Mouse (Mus musculus): Measurements from ENCODE around the gene Usp7. TPM values are rescaled to one million over a fixed set of nuclear protein-coding genes. Genes with fewer than 3 reads are reported as not detected.

Usp7 gene
- 35.9 and 38.4 TPM in 2 replicates for polyA plus RNA-seq (2016; fragmentation: Nextera tagmentation; extraction: Ambion mirVana)

DNA sequence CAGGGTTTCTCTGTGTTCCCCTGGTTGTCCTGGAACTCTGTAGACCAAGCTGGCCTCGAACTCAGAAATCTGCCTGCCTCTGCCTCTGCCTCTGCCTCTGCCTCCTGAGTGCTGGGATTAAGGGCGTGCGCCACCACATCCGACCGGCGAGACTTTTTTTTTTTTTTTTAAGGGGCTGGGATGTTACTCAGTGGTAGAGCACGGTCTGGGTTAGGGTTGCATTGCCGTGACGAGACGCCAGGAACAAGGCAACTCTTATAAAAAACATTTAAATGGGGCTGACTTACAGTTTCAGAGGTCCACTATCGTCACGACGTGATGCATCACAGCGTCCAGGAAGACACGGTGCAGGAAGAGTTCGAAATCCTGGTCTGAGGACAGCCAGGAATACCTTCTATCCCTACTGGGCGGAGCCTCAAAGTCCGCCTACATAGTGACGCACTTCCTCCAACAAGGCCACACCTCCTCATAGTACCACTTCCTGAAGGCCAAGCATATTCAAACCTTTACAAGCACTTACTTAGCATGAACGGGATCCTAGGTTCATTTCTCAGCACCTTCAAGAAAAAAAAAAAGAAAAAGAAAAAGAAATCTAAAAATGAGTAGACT is at the start of gene Usp7:
Gene Usp7 (minus strand): TSS at position 360 of the 609 bp plus-strand sequence.
- no peak within 1 kb of the TSS for H3K9ac ChIP-seq (replicated peaks)
- no peaks in the 10 kb centered on the region for H3K36me3 ChIP-seq
- no peaks in the 10 kb centered on the region for H3K4me1 ChIP-seq
- H3K4me3 ChIP-seq = no peak within 1 kb of the TSS
- 96% methylated on average over 20 of the region's 20 CpGs for WGBS
- ATAC-seq (ENCODE audit: low FRiP score, low read depth) = no peak
- H3K4me2 ChIP-seq (replicated peaks) = no peak within 1 kb of the TSS
- H3K27me3 ChIP-seq = no peaks in the 10 kb centered on the region
- H3K27ac ChIP-seq (replicated peaks) = no peak within 1 kb of the TSS
- no peaks in the 10 kb centered on the region for H3K9me3 ChIP-seq

DNA sequence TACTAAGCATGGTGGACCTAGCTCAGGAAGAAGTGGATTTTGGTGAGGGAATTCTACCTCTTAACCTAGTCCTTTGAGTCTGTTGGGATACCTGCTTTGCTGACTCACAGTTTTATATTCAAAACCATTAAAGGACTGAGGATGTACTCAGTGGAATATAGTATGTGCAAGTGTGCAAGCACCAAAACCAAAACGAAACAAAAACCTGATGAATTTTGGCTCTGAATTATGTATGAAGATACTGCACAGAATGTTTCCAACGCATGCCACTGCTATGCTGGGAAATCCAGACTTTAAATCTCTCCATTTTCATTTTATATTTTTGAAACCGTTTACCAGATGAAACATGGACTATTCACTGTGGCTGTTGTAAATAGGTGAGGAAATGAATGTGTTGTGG is 48.4 kb upstream of the Usp7 start:
- no peak for ATAC-seq (ENCODE audit: low FRiP score, low read depth)
- H3K36me3 ChIP-seq = peaks cover 46% of the 10 kb centered on the region
- H3K4me2 ChIP-seq (replicated peaks) = no peak overlapping the region
- no peaks in the 10 kb centered on the region for H3K9me3 ChIP-seq
- H3K9ac ChIP-seq (replicated peaks) = no peak overlapping the region
- no peaks in the 10 kb centered on the region for H3K27me3 ChIP-seq
- WGBS = 92% methylated on average over 3 of the region's 3 CpGs
- H3K4me1 ChIP-seq = no peaks in the 10 kb centered on the region
- no peak overlapping the region for H3K4me3 ChIP-seq
- no peak overlapping the region for H3K27ac ChIP-seq (replicated peaks)

GRCm38 (mm10) chr16:8838921-8839320 is 46.8 kb upstream of the Usp7 start:
- no peak for ATAC-seq (ENCODE audit: low FRiP score, low read depth)
- H3K9ac ChIP-seq (replicated peaks) = no peak overlapping the region
- peaks cover 6% of the 10 kb centered on the region; the same call in 1 of the 2 replicates for H3K4me1 ChIP-seq
- H3K27ac ChIP-seq (replicated peaks) = no peak overlapping the region
- H3K4me2 ChIP-seq (replicated peaks) = no peak overlapping the region
- no peak overlapping the region for H3K4me3 ChIP-seq
- no peaks in the 10 kb centered on the region for H3K27me3 ChIP-seq
- peaks cover 51% of the 10 kb centered on the region for H3K36me3 ChIP-seq
- no peaks in the 10 kb centered on the region for H3K9me3 ChIP-seq

GRCm38 (mm10) chr16:8837595-8837994 is 45.5 kb upstream of the Usp7 start:
- Histone ChIP-seq H3K4me1 (peaks cover 17% of the 10 kb centered on the region), H3K4me3 (no peak overlapping the region), H3K9ac (replicated peaks) (no peak overlapping the region), H3K27me3 (no peaks in the 10 kb centered on the region), H3K27ac (replicated peaks) (no peak overlapping the region), H3K36me3 (peaks cover 49% of the 10 kb centered on the region), H3K9me3 (no peaks in the 10 kb centered on the region), H3K4me2 (replicated peaks) (no peak overlapping the region)
- ATAC-seq (ENCODE audit: low FRiP score, low read depth) = no peak
- 100% methylated on average over 1 of the region's 1 CpGs for whole genome bisulfite sequencing

- Histone ChIP-seq H3K27me3 (no peaks in the 10 kb centered on the region), H3K36me3 (peaks cover 48% of the 10 kb centered on the region), H3K4me2 (replicated peaks) (no peak overlapping the region), H3K4me1 (peaks cover 21% of the 10 kb centered on the region), H3K4me3 (no peak overlapping the region), H3K9ac (replicated peaks) (no peak overlapping the region), H3K27ac (replicated peaks) (no peak overlapping the region), H3K9me3 (no peaks in the 10 kb centered on the region)
- ATAC-seq (ENCODE audit: low FRiP score, low read depth) = no peak
- 100% methylated on average over 1 of the region's 1 CpGs for WGBS
Measured at GRCm38 (mm10) chr16:8836876-8837275, 44.8 kb upstream of the Usp7 start.

GRCm38 (mm10) chr16:8831241-8831640 is 39.1 kb upstream of the Usp7 start:
- H3K9ac ChIP-seq (replicated peaks) = peak overlapping the region; percentile 100
- ATAC-seq (ENCODE audit: low FRiP score, low read depth) = no peak
- 3% methylated on average over 12 of the region's 12 CpGs for WGBS
- peak overlapping the region; percentile 99 for H3K4me3 ChIP-seq
- peaks cover 17% of the 10 kb centered on the region; the same call in 1 of the 2 replicates for H3K36me3 ChIP-seq
- peak overlapping the region; percentile 88 for H3K4me2 ChIP-seq (replicated peaks)
- H3K9me3 ChIP-seq = no peaks in the 10 kb centered on the region
- peak overlapping the region; percentile 97 for H3K27ac ChIP-seq (replicated peaks)
- H3K27me3 ChIP-seq = no peaks in the 10 kb centered on the region
- peaks cover 28% of the 10 kb centered on the region for H3K4me1 ChIP-seq

DNA sequence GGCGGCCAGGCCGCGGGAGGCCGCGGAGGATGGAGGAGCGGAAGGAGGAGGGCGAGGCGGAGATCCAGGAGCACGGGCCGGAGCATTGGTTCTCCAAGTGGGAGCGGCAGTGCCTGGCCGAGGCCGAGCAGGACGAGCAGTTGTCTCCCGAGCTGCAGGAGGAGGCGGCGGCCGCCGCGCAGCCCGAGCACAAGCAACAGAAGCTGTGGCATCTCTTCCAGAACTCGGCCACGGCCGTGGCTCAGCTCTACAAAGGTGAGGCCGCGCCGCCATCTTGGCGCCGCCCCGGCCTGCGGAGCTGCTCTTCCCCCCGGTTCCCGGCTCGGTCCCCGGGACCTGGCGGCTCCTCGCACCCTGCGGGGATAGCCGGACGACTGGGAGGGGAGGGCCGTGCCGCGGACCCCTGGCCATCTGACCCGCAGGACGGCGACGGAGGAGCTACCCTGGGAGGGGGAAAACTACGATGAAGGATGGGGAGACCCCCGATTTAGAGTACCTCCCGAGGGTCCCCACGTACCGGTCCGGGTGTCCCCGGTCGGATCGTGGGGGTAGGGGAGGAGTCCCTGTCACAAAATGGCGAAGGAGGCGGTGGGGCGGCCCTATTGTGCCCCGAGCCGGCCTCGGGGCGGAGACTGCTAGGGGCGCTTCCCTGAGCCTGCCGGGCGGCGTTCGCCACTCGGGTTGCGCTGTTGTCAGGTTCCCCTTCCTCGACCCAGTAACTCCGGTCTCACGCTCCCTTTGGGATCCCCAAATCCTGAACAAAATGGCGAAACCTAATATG is 38.5 kb upstream of the Usp7 start:
- peak overlapping the region; percentile 99 for H3K4me3 ChIP-seq
- peaks cover 17% of the 10 kb centered on the region; the same call in 1 of the 2 replicates for H3K36me3 ChIP-seq
- H3K9ac ChIP-seq (replicated peaks) = peak overlapping the region; percentile 100
- no peaks in the 10 kb centered on the region for H3K9me3 ChIP-seq
- WGBS = 1% methylated on average over 68 of the region's 74 CpGs
- peak overlapping the region; percentile 88 for H3K4me2 ChIP-seq (replicated peaks)
- no peaks in the 10 kb centered on the region for H3K27me3 ChIP-seq
- peaks cover 28% of the 10 kb centered on the region for H3K4me1 ChIP-seq
- peak; percentile 17 for ATAC-seq (ENCODE audit: low FRiP score, low read depth)
- peak overlapping the region; percentile 97 for H3K27ac ChIP-seq (replicated peaks)

DNA sequence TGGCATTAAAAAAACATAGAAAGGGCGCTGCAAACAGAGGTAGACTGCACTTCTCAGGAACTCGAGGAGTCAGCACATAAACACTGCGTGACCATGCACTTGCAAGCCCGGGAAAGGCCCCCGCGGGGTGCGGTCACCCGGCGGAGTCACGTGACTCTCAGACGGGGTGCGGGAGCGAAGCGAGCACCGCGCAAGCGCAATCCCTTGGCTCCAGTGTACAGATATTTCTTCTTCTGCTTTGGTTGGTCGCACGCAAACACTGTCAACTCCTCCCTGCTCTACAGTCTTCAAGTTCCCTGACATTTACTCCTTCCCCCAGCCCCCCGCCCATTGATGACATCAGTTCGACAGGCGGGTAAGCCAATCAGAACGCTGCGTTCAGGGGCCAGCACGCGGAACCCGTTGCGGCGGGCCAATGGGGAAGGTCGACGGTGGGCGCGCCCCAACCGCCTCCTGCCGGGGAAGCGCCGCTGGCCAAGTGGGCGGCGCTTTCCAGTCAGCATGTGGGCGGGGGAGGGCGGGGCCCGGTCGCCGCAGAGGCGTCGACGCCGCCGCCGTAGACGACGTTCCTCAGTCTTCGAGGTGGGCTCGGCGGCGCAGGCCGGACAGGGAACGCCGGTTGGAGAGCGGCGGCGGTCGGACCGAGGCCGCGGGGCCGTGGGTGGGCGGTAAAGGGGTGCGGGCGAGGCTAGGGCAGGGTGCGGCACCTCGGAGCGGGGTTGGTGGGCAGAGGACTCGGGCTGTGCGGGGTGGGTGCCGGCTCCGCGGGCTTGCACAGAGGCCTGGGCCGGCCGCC is 37.7 kb upstream of the Usp7 start, which contains the start of gene 1810013L24Rik:
Gene 1810013L24Rik (plus strand): TSS at position 537 of the 796 bp plus-strand sequence.
- peaks cover 11% of the 10 kb centered on the region; the same call in 1 of the 2 replicates for H3K36me3 ChIP-seq
- H3K9ac ChIP-seq (replicated peaks) = peak within 1 kb of the TSS; percentile 100
- H3K4me1 ChIP-seq = peaks cover 24% of the 10 kb centered on the region
- no peaks in the 10 kb centered on the region for H3K27me3 ChIP-seq
- H3K4me3 ChIP-seq = peak within 1 kb of the TSS; percentile 99
- ATAC-seq (ENCODE audit: low FRiP score, low read depth) = peak; percentile 95
- under 1% methylated on average over 74 of the region's 80 CpGs for WGBS
- peak within 1 kb of the TSS; percentile 88 for H3K4me2 ChIP-seq (replicated peaks)
- H3K27ac ChIP-seq (replicated peaks) = peak within 1 kb of the TSS; percentile 97
- no peaks in the 10 kb centered on the region for H3K9me3 ChIP-seq

GRCm38 (mm10) chr16:8828636-8829563 is 36.8 kb upstream of the Usp7 start:
- WGBS = 11% methylated on average over 33 of the region's 33 CpGs
- Histone ChIP-seq H3K4me2 (replicated peaks) (peak overlapping the region; percentile 79), H3K9me3 (no peaks in the 10 kb centered on the region), H3K4me1 (peaks cover 21% of the 10 kb centered on the region), H3K36me3 (peaks cover 9% of the 10 kb centered on the region; the same call in 1 of the 2 replicates), H3K4me3 (peak overlapping the region; percentile 99), H3K27ac (replicated peaks) (peak overlapping the region; percentile 86), H3K9ac (replicated peaks) (peak overlapping the region; percentile 54), H3K27me3 (no peaks in the 10 kb centered on the region)
- ATAC-seq (ENCODE audit: low FRiP score, low read depth) = peak; percentile 63

DNA sequence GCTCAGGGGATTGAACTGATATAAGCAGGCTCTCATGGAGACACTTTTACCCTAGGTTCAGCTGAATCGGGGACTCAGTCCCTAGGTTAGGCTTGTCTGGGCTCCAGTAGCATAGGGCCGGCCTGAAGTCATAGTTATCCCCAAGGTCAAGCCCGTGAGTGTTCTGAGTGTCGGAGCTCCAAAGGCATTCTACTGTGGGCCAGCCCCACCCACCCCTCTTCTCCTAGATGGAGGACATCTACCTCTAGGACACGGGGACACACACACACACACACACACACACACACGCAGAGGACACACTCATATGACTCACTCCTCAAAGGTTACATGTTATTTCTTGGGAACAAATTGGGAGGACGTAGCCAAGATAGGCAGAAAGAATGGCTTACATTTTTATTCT is 35.3 kb upstream of the Usp7 start:
- no peaks in the 10 kb centered on the region for H3K27me3 ChIP-seq
- no peaks in the 10 kb centered on the region for H3K36me3 ChIP-seq
- H3K9ac ChIP-seq (replicated peaks) = no peak overlapping the region
- peaks cover 8% of the 10 kb centered on the region for H3K4me1 ChIP-seq
- H3K4me2 ChIP-seq (replicated peaks) = no peak overlapping the region
- WGBS = 89% methylated on average over 7 of the region's 7 CpGs
- H3K9me3 ChIP-seq = no peaks in the 10 kb centered on the region
- no peak overlapping the region for H3K4me3 ChIP-seq
- no peak overlapping the region for H3K27ac ChIP-seq (replicated peaks)
- no peak for ATAC-seq (ENCODE audit: low FRiP score, low read depth)

- WGBS = 79% methylated on average over 2 of the region's 2 CpGs
- no peak for ATAC-seq (ENCODE audit: low FRiP score, low read depth)
- H3K4me1 ChIP-seq = no peaks in the 10 kb centered on the region
- H3K36me3 ChIP-seq = no peaks in the 10 kb centered on the region
- no peak overlapping the region for H3K4me2 ChIP-seq (replicated peaks)
- H3K27me3 ChIP-seq = no peaks in the 10 kb centered on the region
- no peak overlapping the region for H3K27ac ChIP-seq (replicated peaks)
- no peak overlapping the region for H3K9ac ChIP-seq (replicated peaks)
- H3K4me3 ChIP-seq = no peak overlapping the region
- no peaks in the 10 kb centered on the region for H3K9me3 ChIP-seq
Measured at GRCm38 (mm10) chr16:8823661-8824060, 31.6 kb upstream of the Usp7 start.

All from midbrain, embryonic 12.5 days (tissue).